Mouse (Mus musculus) kidney, postnatal 36 days (tissue): ENCODE results near the gene Fgd5.
"Not testable (repeated sequence)": the region's sequence is repeated elsewhere in the genome, so short reads cannot be mapped to it uniquely, and the experiment has no call there.

Experiments
- DNase-seq, 2 experiments: peaks; one replicate each; pipeline ENCODE4 v3.0.0; 2021 to 2022; ENCODE audit warnings: mixed read lengths in 2 of 2

Fgd5 gene

DNA sequence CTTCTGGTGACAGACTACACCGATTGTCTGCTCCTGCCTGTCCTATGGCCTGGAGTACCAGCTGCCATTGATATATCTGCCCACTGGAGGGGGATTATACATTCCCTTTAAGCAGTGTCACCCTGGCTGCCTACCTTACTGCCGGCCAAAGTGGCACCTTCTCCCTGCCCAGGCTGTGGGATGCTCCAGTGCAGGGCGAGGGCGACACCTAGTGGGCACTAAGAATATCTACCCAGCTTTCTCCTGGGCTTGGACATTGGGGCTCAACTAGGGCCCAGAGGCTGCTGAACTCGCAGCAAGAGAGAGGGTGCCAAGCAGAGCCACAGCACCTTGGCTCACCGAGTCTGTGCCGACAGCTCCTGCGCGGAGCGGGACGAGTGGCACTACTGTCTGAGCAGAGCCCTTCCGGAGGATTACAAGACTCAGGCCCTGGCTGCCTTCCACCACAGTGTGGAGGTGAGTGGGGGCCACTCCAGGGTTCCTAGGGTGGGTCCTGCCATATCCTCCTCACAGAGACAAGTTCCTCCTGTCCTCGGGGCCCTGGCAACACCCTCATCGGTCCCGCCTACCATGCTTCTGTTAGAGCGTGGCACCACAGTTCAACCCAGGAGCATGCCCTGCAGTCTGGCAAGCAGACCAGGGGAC, 88.6 kb downstream of the Fgd5 start:
- DNase-seq, result peak; percentile 71 to 89

DNA sequence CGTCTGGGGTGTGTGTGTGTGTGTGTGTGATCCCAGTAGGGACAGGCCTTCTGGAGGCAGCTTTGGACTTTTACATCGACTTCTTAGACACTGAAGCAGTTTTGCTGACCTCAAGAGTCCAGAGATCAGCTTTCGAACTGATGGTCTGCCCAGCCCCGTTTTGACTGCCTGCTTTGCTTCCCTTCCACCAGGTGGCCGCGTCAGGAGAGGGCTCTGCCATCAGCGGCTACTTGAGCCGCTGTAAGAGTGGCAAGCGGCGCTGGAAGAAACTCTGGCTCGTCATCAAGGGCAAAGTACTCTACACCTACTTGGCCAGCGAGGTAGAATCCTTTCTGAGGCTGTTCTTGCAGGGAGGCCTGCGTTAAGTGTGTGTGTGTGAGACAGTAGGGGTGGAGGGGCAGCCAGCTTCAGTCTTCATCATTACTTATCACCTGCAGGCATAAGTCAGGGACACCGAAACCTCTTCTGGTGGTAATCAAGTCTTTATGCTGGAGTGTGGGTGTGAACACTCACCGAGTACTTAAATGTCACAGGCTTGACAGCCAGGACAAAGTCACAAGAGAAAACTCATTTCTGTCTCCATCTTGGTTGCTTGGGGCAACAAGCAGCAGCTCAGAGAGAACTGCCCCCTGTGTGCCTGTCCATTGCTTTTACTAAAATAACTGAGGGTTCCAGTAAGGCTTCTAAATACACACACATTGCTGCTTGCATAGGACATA, 92.6 kb downstream of the Fgd5 start:
- peak; percentile 76 to 80 for DNase-seq

DNA sequence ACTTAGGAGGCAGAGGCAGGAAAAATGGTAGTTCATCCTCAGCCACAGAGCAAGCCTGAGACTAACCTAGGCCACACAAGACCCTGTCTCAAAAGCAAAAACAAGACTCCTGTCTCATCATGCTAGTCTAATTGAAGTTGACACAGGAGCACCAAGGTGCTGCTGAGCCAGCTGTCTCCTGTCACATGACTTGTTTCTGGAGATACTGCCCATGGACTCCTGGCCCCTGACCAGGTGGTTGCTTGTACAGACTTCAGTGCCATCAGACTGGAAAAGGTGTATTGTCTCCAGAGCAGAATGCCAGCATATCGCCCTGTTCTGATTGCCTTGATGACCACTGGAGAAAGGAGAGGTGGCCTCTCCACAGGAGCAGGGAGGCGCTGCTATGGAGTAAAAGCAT, 102.1 kb downstream of the Fgd5 start:
- DNase-seq, result peak in 1 of 2 experiments; percentile 39

DNA sequence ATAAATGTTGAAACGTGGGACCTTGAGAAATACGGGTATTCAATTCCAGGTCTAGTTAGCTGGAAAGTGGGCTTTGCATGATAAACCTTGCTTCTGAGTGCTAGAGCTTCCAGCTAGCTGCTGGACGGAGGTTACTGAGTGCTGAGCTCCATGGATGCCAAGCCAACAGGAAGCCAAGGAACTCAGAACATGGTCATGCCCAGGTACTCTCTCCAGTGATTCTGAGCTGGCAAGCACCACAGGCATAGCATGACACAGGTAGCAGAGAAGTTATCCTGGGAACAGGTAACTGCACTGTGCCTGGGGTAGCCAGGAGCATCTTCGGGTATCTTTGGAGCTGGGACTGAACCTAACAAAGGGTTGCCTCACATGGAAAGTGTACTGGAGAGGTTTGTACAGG, 104.1 kb downstream of the Fgd5 start:
- no peak for DNase-seq

DNA sequence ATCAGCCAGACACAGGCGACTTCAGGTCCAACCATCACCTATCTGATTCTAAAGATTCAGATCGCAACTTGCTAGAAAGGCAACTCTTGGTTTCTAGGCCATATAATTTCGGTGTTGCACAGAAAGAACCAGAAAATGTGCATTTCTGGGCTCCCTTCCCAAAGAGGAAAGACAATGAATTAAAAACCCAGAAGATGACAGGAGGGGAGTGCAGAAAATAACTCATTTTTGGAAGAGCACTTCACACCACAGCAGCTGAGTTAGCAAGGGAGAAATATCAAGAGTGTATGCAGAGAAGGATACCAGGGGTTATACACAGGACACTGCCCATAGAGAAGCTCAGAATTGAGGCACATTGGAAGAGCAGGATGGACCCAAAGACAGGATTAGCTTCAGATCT, 106.3 kb downstream of the Fgd5 start:
- no peak for DNase-seq

DNA sequence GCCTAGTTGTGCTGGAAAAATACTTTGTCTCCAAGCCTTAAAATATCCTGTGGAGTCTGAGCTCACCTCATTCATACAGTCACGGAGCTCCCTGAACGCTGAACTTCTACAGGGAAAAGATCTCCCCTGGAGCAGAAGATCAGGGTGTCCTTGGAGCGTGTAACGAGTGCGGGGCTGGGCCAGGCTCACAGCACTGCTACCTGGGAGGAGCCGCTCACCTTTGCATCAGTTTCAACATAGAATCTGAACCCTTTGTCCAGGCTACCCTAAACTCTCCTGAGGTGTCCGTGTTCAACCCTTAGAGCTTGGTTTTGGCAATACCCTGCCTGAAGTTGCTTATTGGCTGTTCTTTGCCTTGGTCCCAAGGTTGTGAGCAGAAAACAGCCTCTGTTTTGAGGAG, 110.5 kb downstream of the Fgd5 start:
- DNase-seq, result not testable (repeated sequence)

DNA sequence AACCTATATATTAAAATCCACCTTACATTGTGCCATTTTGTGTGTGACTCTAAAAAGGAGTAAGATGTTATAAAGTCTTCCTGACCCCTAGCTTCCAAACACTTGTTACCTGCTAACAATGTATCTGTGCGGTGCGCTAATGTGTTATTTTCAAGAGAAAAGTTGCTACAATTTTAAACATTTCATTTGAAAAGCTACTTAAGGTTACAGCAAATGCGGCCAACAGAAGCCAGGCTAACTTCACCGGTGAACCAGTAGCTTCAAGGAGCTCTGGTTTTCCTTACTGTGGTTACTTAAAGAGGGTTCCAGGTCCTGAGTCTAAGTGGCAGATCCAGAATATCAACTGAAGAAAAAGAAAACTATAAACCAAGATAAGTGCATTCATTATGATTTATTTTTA, 111.3 kb downstream of the Fgd5 start:
- no peak for DNase-seq

DNA sequence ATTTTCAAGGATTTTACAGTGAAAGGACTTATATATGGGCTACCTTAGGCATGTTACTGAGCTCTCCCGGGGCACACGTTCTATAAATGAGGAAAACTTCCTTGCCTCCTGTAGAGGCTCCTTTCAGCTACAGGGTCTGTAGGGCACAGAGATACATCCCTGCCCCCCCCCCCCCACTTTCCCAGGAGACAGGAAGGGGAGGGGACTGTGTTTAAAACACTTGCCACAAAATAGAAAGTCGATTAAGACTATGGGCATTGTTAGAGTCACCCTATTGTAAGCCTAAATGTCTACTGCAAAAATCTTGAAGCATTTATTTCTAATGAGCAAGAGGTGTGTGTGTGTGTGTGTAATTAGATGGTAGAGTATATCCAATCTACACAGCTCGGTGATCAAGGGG, 111.8 kb downstream of the Fgd5 start:
- DNase-seq, result no peak

DNA sequence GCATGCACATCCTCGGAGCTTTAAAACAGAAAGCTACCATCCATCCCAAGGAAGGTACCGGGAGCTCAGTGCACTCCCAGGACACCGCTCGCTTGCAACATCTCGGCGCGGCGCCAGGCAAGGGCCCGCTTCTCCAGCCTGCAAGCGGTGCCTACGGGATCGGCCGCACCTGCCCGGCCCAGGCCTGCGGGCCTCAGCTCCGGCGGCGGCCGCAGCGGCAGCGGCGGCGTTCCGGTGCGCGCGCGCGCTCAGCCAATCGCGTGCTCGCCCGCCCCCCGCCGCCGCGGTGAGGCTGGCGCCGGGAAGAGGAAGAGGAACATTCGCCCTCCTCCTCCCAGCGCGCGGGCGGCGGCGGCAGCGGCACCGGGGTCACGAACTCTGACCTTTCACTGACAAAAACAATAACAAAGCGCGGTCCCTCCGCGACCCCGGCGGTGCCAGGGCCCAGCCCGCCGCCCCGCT, 112.5 kb downstream of the Fgd5 start, which contains the start of gene Nr2c2:
Nr2c2 (plus strand) TSS at position 261 of the 462 bp plus-strand sequence.
- peak; percentile 90 to 94 for DNase-seq

DNA sequence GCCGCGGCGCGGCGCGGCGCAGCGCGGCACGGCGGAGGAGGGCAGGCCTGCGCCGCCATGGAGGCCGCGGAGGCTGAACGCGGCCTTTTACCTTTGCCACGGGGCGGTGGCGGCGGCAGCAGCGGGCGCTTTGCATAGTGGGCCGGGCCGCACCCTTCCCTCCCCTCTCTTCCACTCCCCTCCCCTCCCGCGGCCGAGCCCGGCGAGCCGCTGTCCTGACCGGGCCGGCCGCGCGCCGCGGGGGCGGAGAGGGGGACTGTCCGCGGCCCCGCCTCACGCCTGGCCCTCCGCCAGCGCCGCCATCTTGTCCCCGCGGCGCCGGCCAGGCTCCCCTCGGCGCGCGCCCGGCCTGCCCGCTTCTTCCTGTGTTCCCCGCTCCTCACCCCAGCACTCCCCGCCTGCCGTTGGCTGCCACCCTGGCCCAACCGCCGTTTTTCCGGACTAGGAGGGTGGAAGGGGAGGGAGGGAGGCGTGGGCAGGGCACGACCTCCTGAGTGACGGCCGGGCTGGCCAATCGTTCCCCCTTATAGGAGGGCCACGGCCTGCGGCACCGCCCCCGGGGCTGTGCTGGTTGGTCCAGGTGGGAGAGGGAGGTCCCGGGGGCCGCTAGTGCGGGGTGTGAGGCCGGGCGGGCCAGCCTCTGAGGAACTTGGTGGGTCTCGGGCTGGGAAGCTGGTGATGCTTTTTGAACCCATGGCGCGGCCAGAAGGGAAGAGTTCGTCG, 113.2 kb downstream of the Fgd5 start:
- peak; percentile 100 for DNase-seq

DNA sequence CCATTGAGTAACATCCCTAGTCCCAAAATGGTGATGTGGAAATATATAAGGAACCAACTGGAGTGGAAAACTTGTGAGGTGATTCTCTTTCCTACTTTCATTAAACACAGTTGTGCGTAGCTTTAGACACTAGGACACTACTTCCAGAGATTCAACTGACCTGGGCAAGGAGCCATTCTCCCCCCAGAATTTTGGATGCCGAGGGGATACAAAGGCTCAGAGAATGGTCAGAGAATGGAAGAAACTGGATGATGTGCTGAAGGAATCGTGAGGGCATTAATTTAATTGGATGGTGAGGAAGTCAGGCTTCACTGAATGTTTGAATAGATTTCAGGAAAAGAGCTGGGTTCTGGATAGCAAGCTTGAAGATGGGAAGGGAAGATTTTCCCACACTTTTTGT, 114.1 kb downstream of the Fgd5 start:
- DNase-seq, result no peak

DNA sequence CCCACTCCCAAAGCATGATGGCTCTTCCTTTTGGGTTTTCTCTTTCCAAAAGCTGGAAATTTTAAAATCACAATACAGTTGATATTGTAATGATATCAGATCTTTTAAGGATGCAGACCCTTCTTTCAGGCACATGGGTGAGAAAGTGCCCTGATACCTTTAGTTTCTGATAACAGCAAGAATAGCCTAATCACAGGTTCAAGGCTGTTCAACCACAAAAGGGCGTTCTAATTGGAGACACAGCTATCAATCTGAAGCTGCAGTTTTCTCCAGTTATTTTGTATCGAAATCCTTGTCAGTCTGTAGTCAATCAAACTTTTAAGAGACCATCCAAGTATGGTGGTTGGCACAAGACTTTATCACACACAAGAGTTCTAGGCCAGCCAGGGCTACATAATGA, 115.2 kb downstream of the Fgd5 start:
- DNase-seq, result no peak

DNA sequence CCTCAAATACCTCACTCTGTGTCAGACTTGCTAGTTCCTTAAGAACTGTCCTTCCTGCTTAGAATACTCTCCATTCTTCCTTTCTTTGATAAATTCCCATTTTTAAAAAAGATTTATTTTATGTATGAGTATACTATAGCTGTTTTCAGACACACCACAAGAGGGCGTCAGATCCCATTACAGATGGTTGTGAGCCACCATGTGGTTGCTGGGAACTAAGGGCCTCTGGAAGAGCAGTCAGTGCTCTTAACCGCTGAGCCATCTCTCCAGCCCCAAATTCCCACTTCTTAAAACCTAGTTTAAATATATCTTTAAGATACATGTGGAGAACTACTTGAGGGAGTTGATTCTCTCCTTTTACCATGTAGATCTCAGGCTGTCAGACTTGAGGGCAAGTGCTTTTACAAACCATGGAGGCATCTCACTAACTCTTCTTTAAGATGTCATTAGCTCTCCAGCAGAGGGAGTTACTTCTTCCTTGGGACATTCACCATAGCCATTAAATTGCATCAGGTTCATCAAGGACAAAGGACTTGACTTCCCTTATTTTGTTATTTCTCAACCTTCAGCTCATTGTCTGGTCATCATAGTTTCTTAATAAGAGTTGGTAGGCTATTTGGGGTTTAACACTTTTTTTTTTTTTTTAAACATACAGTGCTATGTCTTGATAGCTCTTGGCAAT, 122.1 kb downstream of the Fgd5 start:
- no peak for DNase-seq

DNA sequence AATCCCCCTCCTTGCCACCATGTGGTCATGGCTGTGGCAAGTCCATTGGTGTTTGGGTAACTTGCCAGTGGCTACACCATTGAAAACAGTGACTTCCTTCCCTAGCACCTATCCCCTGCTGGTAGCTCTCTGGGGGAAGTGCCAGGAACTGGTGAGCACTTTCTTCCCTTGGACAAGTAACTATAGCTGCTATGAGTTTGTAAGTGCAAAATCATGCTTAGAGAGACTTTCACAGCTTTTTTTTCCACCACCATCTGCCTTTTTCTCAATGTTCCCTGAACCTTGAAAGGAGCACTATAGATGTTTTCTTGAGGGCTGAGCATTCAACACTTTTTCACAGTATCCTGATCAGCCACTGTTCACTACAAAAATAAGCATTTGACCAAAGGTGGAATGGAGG, 145.9 kb downstream of the Fgd5 start:
- DNase-seq, result no peak
